Mouse (Mus musculus) spleen, adult 2 months (tissue): ENCODE data around the gene Mdga2.

ENCODE experiments used
- CTCF ChIP-seq: fragments of 200-500 bp; IDR thresholded peaks from 2 replicates; pipeline ENCODE4 v1.5.1; 2011; ENCODE audit warnings: mild to moderate bottlenecking, inconsistent platforms; ENCODE audit not compliant: insufficient read depth, insufficient read length, insufficient replicate concordance; ENCODE audit errors: extremely low read depth
- POLR2A ChIP-seq: fragments of 200-500 bp; IDR thresholded peaks from 2 replicates; pipeline ENCODE4 v1.6.1; 2011; ENCODE audit warnings: low read depth, low read length, inconsistent platforms

- TF ChIP-seq CTCF (no peak), POLR2A (no peak)
Measured at GRCm38 (mm10) chr12:67219564-67219963, 2.8 kb downstream of the Mdga2 start.
